Mouse (Mus musculus) left cerebral cortex, adult 11 months (tissue): Measurements from ENCODE around the gene Itpr2.

ENCODE experiments used
- DNase-seq: peaks from one replicate; pipeline ENCODE4 v3.0.0; 2022; ENCODE audit warnings: low spot score

The Itpr2 gene

DNA sequence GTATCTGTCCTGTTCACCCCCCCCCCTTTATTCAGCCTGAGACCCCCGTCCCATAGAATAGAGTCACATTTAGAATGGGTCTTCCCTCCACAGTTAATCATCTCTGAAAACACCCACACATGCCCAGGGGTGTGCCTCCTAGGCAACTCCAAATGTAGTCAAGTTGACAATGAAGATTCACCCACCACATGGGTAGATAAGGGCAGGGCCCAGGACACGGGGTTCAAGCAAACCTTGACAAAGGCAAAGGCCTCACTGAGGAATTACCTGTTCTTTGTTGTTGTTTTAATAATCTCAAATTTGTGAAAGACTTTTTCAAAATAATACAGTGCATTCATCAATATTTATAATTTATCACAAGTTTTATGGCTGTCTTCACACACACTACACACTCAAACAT lies 2.4 kb upstream of the Itpr2 start:
- DNase-seq = no peak

DNA sequence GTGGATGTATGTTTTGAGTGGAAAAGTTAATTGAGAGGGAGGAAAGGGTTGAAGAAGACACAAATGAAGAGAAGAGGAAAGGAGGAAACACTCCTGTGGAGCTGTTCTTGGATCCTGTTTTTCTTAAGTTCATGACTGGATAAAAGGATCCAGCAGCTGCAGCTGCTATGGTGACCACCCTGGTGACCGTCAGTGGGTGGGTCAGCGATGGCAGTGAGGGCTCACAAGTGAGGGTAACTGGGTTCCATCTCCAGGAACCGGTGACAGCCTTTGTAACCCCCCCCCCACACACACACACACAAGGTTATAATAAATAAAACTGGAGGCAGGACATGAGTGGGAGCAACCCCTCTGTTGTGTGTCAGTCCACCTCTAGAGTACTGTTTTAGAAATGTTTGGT lies 833 bp upstream of the Itpr2 start:
- DNase-seq = no peak

DNA sequence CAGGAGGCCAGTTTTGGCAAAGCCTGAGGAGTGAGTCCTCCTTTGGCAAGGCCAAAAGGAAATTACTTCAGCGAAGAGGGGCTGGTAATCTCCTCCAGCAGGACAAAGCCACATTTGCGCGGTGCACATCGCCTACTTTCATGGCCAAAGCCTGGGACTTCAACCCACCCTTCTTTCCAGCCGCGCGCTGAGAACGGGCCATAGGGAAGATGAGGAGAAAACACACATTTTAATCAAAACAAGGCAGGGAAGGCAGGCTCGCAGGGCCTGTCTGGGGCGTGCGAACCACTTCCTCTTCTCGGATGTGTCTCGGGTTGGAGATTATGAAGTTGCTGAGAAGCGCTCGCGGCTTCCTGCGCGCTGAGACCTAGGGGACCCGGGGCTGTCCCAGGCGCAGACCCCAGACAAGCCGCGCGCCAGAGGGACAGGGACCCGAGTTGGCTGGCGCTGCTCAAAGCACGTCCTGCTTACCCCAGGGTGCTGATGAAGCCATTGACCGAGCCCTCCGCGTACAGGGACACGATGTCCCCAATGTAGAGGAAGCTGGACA lies 632 bp downstream of the Itpr2 start:
- no peak for DNase-seq

DNA sequence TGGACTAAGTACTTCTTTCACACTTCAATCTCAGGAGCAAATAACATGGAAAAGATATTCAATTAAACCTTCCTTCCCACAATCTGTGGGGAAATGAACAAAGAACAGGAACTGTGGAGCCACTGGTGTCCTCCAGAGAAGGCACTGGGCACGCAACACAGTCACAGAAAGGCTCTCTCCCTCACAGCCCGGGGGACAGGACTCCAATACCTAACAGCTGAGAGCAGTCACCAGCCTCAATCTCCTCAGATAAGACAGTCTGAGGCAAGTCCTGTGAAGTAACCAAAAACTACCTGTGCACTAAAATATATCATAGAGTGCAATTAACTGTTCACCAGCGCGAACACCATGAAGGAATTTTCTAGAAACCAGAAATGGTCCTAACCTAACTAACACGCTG lies 1.3 kb downstream of the Itpr2 start:
- DNase-seq = no peak

DNA sequence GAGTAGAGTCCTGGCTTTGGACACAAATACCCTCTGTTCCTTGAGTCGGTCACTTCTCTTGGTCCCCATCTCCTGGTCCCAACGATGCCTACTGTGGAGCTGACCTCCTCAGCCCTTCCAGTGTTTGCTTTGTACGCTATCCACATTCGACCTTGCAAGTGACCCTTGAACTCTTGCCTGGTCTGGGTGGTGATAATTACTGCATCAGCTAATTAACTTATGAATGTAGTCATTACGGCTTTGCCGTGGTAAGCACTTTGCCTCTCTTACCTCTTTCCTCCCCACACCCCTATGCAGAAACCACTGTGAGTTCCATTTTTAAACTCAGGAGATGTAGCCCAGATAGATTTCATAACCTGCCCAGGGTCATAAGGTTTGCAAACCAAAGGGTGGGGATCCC lies 1.8 kb downstream of the Itpr2 start:
- no peak for DNase-seq

DNA sequence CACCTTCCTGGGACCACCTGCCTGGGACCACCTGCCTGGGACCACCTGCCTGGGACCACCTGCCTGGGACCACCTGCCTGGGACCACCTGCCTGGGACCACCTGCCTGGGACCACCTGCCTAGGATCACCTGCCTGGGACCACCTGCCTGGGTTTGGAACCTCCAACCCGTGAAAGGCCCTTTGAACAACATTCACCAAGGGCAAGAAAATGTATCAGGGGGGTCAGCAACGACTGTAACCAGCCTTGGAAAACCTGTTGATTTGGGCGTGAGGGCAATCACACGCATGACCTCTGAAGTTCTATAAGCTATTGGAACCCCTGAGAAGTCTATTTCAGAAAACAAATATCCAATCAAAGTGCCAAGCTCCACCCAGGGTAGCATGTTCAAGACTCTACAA lies 2.5 kb downstream of the Itpr2 start:
- DNase-seq = no peak

DNA sequence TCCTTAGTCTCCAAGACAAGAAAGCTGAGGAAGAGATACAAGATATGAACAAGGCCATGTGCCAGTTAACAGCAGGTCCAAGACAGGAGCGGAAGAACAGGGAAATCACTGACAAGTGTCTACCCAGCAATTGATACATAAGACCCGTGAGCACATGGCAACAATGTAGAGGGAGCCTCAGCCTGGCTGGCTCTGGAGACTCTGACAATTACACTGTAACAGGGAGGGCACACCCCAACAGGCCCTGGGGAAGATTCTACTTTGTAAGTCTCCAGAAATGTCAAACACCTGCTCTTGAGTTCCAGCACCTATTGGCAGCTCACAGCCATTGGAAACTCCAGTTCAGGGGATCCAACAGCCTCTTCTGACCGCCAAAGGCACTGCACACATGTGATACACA lies 3.6 kb downstream of the Itpr2 start:
- DNase-seq = no peak

DNA sequence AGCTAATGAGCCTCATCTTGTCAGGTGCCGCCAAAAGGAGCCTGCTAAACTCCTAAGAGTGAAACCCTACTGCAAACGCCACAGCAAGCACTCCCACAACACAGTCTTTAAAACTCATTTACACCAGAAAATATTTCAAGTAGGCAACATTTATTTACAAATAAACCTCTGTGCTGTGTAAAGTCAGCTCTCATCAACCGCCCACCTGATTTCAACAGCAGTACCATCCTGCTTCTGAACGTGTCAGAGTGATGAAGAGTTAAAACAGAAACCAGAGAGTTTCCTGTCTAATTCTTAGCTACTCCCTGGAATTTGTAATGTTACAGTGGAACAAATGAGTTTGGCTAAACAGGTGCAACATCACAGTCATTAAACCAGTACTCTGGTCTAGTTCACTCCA lies 4.2 kb downstream of the Itpr2 start:
- DNase-seq = no peak

DNA sequence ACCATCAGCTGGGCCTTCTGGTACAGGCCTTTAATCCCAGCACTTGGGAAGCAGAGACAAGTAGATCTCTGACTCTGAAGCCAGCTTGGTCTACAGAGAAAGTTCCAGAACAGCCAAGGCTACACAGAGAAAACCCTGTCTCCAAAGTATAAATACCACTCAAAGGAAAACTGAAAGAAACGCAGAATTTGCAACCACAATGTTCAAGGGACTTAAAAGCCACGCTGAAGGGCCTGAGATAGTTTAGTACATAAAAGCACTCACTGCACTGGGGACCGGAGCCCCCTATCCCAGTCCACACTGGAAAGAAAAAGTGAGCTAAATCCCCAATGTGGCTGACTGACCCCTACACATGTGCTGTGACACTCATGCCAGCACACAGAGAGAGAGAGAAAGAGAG lies 4.6 kb downstream of the Itpr2 start:
- no peak for DNase-seq

DNA sequence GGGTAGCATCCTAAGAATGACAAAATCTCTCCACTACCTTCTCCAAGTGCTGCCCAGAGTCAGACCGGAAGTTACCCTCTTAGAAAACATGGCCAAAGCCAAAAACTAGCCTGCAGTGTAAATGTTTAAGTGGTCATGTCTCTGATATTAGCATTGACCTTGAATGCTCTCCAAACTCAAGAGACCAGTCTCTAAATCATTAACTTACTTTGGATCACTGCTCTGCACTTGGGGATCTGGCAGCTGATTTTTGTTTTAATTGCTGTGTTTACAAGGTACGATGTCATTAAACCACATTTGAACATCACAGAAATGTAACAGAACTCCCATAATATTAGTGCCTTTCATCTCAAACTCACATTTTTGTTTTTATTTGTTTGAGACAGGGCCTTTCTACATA lies 10.3 kb downstream of the Itpr2 start:
- no peak for DNase-seq

DNA sequence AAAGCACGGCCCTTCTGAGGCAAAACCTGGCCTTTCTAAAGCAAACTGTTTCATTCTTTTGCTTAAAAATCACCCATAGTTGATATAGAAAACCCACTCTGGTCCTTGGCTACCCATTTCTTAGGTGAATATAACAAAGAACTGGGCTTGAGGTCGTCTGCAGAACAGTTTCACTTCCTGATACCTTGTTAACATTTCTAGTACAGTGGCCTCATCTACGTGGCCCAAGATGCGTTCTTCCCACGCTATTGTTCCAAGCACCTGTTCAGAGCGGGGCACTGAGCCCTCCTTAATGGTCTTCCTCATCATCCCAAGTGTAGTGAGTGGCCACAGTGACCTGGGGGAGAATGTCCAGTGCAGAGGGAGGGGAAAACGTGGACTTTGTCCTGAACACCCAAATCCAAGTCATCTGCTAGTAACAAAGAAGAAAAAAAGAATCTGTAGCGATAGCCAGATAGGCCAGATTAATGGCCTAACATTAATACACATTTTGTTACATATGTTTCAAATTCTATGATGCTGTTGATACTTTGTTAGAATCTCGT lies 11.5 kb downstream of the Itpr2 start:
- DNase-seq = no peak

DNA sequence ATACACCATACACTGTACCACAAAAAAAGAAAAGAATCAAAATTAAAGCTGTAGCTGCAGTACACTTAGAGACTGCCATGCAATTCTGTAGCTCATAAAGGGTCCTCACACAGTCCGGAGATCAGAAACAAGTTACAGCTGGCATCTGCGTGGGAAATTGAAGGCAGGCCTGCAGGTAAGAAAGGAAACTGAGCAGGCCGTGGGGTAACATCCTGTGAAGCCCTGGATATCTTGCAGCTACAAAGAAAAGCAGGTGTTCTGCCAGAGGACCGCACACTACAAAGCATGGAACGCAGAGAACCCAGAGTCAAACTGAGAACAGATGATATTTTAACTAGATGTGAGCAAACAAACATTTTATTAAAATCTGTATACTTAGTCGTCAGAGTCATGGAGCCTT lies 12.2 kb downstream of the Itpr2 start:
- DNase-seq = no peak

DNA sequence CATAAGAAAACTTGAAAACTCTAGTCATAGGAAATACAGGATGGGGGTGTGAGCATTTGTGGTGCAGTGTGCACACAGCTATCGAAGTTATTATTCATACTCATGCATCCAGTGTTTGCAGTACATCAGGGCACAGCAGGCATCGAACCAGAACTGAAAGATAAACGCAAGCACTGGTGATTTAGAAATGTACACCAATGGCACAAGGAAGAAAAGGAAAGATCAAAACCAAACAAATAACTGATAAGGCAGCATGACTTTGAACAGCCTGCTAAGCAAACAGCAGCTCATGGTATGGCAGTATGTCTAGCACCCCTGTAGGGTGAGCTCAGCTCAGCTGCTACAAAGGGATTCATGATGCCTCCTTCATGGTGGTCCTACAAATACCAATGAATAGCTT lies 13.3 kb downstream of the Itpr2 start:
- no peak for DNase-seq

DNA sequence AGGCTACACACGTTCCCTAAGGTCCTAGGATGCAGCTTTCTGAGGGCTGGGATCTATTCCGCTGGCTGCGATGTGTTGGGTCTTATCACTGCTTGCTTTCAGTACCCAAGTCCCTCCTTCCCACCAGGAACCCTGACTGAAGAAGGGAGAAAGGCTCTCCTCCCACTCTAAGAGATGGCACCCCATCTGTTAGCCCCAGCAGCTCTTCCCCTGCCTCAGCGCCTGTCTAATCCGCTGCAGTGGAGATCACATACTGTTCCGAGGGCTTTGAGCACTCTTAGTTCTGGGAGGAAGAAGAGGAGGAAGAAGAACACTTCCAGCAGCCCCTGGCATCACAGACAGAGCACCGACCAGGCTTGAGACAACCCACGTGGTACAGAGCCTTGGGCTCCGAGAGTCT lies 14.9 kb downstream of the Itpr2 start:
- DNase-seq = no peak

DNA sequence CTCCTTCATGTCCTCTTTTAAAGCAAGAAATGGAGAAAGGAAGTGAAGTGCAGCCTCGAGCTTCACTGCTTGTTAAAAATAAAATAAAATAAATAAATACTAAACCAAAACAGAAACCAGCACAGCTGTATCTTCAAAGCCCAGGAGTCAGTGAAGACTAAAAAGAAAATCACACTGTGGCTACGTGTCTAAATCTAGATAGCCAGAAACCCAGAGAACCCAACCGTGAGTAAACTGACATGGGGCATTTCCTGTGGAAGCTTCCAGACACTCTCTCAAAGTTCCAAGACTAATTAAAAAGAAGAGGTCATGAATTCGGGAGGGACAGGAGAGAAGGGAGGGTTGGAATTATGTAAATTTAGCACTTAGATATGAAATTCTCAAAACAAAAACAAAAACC lies 15.9 kb downstream of the Itpr2 start:
- DNase-seq = no peak

DNA sequence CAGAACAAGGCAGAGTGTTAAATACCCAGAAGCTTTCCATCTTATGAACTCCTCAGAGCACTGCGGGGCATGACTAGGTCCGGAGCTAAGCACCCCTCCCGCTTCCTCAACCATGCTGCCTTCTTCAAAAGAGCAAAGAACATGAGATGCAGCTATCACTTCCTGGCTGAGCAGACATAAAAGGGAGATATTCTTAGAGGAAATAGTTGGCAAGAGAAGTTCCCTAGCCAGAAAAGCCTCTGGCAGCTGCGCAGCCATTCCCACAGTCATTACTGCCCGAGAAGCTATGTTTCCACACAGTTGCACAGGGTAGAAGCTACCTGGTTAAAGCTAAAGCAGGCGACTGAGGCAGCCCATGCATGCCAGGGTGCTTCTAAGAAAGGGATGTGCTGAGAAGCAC lies 20.6 kb downstream of the Itpr2 start:
- no peak for DNase-seq

DNA sequence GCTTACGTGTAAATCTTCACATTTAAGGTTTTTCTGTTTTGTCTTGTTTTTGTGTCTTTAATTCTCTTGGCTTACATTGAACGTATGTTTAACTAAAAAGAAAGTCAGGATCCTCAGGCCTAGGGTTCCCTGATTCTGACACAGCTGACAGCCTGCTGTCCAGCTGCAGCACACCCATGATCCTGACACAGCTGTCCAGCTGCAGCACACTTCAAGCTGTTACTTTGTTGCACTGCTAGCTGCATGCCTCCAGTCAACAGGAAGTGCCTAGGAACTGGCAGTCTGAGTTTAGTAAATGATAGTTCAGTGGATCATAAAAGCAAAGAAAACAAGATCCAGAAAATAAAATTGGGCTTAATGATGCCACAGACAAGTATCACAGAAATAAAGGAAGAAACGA lies 21.1 kb downstream of the Itpr2 start:
- no peak for DNase-seq

DNA sequence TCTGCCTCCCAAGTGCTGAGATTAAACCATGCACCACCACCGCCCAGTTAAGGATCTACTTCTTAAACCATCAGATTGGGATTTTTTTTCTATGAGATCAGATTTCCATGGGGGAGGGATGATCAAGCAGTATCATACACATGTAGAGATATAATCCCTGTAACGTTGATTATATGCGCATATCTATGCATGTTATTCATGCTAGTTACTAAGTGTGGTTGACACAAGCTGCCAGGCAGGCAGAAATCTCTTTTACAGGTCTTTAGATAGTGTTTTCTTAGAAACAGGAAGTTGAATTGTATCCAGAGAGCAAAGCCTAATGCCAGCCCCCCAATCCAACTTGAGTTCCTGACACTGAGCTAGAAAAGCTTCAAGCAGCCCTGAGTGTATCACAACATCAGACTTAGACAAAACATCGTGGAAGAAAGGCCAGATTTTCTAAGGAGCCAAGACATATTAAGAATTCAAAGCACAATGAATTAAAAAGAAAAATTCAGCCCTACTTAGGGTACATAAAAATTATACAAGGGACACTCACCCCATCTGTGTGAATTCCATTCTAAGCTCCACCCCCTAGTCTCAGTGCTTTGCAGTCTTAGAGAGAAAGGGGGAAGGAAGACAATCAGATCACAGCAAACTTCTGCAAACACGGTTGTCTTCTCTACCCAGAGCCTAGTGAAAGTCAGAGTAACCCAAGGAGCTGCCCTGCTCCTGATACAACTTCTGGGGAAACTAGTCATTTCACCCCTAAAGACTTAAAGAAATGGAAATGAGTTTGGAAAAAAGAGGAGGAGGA lies 22.9 kb downstream of the Itpr2 start:
- DNase-seq = no peak

DNA sequence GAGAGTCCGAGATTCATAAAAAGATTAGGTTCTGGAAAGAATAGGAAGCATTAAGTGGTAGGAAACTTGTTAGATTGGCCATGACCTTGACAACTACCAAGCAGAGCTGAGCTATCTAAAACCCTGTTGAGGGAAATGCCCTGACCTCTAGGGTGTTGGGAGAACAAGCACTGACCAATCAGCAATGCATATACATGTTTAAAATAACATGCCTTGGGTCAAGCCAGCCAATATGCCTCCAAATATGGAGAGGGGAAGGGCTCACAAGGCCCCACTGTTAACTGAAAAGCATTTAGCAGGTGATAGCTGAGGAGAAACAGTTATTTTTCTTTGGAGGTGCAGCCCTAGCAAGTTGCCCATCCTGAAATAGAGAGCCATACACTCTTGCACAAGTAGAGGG lies 25.2 kb downstream of the Itpr2 start:
- no peak for DNase-seq

DNA sequence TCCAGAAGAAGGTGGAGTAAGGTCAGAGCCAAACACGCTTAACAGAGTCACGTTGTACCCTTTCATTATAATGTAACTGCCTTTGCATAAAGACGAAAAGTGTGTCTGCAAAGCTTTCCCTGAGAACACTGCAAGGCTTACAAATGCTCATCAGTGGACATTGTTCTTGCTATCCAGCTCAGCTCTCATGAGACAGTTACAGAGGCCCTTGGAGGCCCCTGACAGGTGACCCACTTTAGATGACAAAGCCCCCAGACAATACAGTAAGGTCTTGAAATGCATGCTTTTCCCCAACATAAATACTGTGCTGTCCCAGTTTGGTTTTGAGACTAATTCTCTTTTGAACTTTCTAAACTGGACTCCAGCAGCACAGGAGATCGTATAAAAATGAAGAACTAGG lies 27.9 kb downstream of the Itpr2 start:
- DNase-seq = no peak

DNA sequence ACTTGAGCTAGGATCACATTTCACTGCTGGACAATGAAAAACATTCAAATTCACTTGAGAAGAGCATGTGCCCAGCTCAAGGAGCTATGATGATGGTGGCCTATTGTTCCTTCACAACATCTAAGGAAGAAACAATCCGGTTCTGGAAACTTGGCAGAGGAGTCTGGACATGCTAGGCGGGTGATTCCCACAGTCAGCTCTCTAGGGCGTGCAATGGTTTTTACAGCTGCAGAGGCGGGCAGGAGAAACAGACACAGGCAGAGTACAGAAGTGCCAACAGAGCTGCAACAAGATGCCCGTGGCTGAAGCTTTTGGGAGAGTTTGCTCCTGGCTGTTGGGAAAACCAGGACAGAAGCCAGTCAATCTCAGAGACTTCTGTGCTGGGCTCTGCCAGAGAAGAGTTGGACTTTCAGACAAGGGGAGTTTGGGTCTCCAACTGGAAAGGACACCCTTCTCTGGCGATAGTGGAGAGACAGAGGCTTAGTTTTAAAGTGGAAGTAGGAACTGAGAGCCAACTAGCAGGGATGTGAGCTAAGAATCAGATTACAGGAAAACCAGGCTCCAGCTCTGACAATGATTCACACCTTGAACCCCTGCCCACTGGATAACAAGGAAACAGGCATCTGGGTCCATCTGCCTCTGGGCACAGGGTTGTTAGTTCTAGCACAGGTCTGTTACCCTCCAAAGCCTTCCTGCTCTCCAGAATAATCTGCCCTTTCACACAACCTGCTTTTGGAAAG lies 28.6 kb downstream of the Itpr2 start:
- no peak for DNase-seq

DNA sequence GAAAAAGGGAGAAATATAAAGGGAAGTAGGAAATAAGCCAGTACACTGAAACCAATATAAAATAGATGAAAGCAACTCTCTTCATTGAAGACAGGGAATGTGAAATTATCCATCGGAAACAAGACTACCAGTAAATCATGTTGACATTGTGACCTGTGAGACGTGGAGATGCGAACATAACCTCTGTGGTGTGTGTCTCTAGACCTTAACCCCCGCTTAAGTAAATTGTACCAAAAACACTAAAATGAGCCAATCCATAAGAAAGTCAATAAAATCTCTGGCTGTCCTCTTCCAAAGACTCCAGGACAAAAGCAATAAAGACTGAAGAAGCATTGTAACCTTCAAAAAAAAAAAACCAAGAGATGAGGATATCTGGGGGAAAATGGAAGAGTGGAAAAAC lies 31.6 kb downstream of the Itpr2 start:
- no peak for DNase-seq

DNA sequence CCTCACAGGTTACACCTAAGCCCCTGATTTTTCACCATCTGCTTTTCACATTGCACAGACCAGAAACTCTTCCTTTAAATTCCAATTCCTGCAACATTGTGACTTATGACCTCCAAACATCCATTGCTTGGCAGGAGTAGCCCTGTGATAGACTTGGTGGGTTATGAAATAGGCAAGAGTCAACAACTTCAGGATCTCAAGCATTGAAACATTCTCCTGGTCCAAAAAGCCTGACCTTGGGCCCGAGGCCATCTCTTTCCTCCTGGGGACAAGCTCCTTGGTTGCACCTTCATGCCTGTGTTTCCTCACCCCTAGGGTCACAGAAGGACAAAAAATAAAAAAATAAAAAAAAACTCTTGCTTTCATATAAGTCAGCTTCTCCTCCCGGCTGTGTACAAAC lies 32.1 kb downstream of the Itpr2 start:
- no peak for DNase-seq
